Mouse (Mus musculus): ENCODE data around the gene Tmprss7. TPM values are rescaled to one million over a fixed set of nuclear protein-coding genes. Genes with fewer than 3 reads are reported as not detected.

Gene Tmprss7
- total and polyA plus RNA-seq, 3 experiments, result not detected

DNA sequence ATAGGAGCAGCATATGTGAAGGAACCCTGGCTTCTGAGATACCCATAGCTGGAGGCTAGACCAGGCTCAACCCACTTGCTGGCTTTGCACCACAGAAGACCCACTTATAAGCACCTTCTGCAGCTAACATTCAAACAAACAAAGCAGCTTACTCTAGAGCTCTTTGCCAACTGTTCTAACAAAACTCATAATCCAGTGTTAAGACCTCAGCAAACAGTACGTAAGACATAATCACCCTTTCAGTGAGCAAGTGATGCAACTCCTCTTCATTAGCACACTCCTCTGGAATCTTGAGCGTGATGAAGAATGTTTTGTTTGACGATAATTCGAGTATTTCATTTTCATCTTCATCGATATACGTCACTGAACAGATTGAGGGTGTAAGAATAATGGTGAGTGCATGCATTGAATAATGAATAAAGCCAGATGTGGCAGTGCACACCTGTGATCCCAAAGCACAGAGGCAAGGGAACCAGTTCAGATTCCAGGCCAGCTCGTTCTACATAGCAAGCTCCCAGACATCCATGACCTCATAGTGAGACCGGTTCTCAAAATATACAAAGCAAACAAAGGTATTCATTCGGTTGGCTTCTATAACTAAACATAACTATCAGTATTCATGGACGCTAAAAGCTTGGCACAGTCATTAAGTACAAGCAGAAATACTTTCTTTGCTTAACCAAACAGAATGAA, 53.2 kb downstream of the Tmprss7 start:
- Histone ChIP-seq H3K9ac (ENCODE audit: insufficient read depth, low read depth) (no peak overlapping the region), H3K4me2 (ENCODE audit: insufficient read depth, low read depth, poor library complexity, severe bottlenecking) (no peak overlapping the region), H3K4me1 (ENCODE audit: control insufficient read depth in 1 of 2, insufficient read depth in 2 of 2) (peaks cover 0 to 8% of the 10 kb centered on the region in 2 experiments; a peak in 2 of 4 replicates), H3K36me3 (replicated peaks in 1 of 2; ENCODE audit: control insufficient read depth in 1 of 2, insufficient read depth in 1 of 2, low read length in 1 of 2) (no peaks in the 10 kb centered on the region), H3K79me2 (replicated peaks; ENCODE audit: control insufficient read depth, extremely low read depth, insufficient read depth, poor library complexity, severe bottlenecking) (no peaks in the 10 kb centered on the region), H3K27ac (ENCODE audit: insufficient read depth, low read depth) (no peak overlapping the region), H3K27me3 (replicated peaks) (no peaks in the 10 kb centered on the region), H3K4me3 (replicated peaks in 1 of 3; ENCODE audit: low read depth in 2 of 3, low read length in 2 of 3, poor library complexity in 1 of 3) (no peak overlapping the region), H3K9me3 (replicated peaks; ENCODE audit: low read length) (peaks cover 2% of the 10 kb centered on the region)
- TF ChIP-seq MXI1 (IDR thresholded peaks at IDR 0.05; ENCODE audit: low read depth, low read length) (no peak), NELFE (IDR thresholded peaks at IDR 0.05; ENCODE audit: low read depth, low read length) (no peak), CTCF (conservative IDR thresholded peaks at IDR 0.05 in 1 of 2, IDR thresholded peaks at IDR 0.05 in 1 of 2; ENCODE audit: low read depth in 2 of 2, low read length in 2 of 2) (no peak), CHD2 (IDR thresholded peaks at IDR 0.05; ENCODE audit: low read length) (no peak), MEF2A (IDR thresholded peaks at IDR 0.05; ENCODE audit: borderline replicate concordance, low read depth, low read length) (no peak), TCF12 (IDR thresholded peaks at IDR 0.05; ENCODE audit: low read depth, low read length) (no peak), ZC3H11A (IDR thresholded peaks at IDR 0.05; ENCODE audit: low read depth, low read length) (no peak), PAX5 (IDR thresholded peaks at IDR 0.05; ENCODE audit: low read length) (no peak), MAX (IDR thresholded peaks at IDR 0.05; ENCODE audit: low read length) (no peak), EP300 (IDR thresholded peaks at IDR 0.05; ENCODE audit: low read length) (no peak), NRF1 (IDR thresholded peaks at IDR 0.05; ENCODE audit: low read depth, low read length) (no peak), MAZ (IDR thresholded peaks at IDR 0.05; ENCODE audit: low read depth, low read length) (no peak)
- dilution Hi-C loops (cut with MboI; ENCODE audit: extremely low pct_ligation_motif_present, extremely low pct_unique_long_range_greater_than_20kb, low sequenced_read_pairs) (no loop called here), in situ Hi-C loops (cut with MboI; ENCODE audit: low pct_ligation_motif_present, low pct_unique_long_range_greater_than_20kb, low sequenced_read_pairs) (loop anchor here (25.0 kb wide), 1 partner anchor 328 kb away; no protein-coding TSS in a partner anchor)
- DNase-seq (ENCODE audit: extremely low read depth), result no peak

GRCm38 (mm10) chr16:45635826-45636225, 57.6 kb downstream of the Tmprss7 start:
- no peak overlapping the region for H3K9ac ChIP-seq (ENCODE audit: insufficient read depth, low read depth)
- no peaks in the 10 kb centered on the region for H3K4me1 ChIP-seq (ENCODE audit: control insufficient read depth in 1 of 2, insufficient read depth in 2 of 2)
- H3K4me3 ChIP-seq (replicated peaks in 1 of 3; ENCODE audit: low read depth in 2 of 3, low read length in 2 of 3, poor library complexity in 1 of 3), result no peak overlapping the region
- H3K36me3 ChIP-seq (replicated peaks in 1 of 2; ENCODE audit: control insufficient read depth in 1 of 2, insufficient read depth in 1 of 2, low read length in 1 of 2), result no peaks in the 10 kb centered on the region
- H3K9me3 ChIP-seq (replicated peaks; ENCODE audit: low read length), result no peaks in the 10 kb centered on the region
- no peak for TF ChIP-seq IRF4 (IDR thresholded peaks at IDR 0.05; ENCODE audit: low read depth, low read length)
- TF ChIP-seq PAX5 (IDR thresholded peaks at IDR 0.05; ENCODE audit: low read length), result no peak
- no peak for TF ChIP-seq MXI1 (IDR thresholded peaks at IDR 0.05; ENCODE audit: low read depth, low read length)
- TF ChIP-seq NRF1 (IDR thresholded peaks at IDR 0.05; ENCODE audit: low read depth, low read length), result no peak
- TF ChIP-seq ELF1 (IDR thresholded peaks at IDR 0.05; ENCODE audit: low read depth, low read length), result no peak
- in situ Hi-C loops (cut with MboI; ENCODE audit: low pct_ligation_motif_present, low pct_unique_long_range_greater_than_20kb, low sequenced_read_pairs) (loop anchor here (10.0 to 25.0 kb wide), 2 partner anchors 51 to 324 kb away; no protein-coding TSS in a partner anchor), dilution Hi-C loops (cut with MboI; ENCODE audit: extremely low pct_ligation_motif_present, extremely low pct_unique_long_range_greater_than_20kb, low sequenced_read_pairs) (no loop called here)
- no peaks in the 10 kb centered on the region for H3K79me2 ChIP-seq (replicated peaks; ENCODE audit: control insufficient read depth, extremely low read depth, insufficient read depth, poor library complexity, severe bottlenecking)
- no peak overlapping the region for H3K4me2 ChIP-seq (ENCODE audit: insufficient read depth, low read depth, poor library complexity, severe bottlenecking)
- H3K27me3 ChIP-seq (replicated peaks), result no peaks in the 10 kb centered on the region
- H3K27ac ChIP-seq (ENCODE audit: insufficient read depth, low read depth), result no peak overlapping the region
- DNase-seq (ENCODE audit: extremely low read depth), result no peak

Data from CH12.LX (cell line).